29 mouse cellular contexts compared by ENCODE assay signal in the genomic region with DNA sequence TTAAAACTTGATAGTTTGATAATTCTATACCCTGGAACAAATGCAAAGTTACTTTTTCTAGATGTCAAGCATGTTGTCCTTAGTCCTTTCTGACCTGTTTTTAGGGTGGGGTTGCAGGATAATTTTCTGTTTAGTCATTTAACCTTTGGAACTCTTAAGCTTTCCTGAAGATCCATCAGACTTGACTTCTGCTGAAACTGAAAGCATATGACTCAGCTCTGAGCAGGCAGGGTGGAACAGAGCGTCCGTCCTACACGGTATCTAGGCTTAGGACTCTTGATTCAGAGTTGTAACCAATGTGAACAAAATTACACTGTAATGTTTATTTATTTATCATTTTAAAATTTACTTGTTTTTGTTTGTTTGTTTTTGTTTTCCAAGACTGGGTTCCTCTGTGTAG. TPM values are rescaled to one million over a fixed set of nuclear protein-coding genes. Genes with fewer than 3 reads are reported as not detected.
DNase-seq lines count a peak whose midpoint lies in the region; ATAC-seq and TF ChIP-seq lines count a peak whose summit lies in the region.
"Had no signal": no experiment of that assay in that cellular context is flagged by ENCODE, and none has a peak within 500 bp of the region (broad histone marks: within the 10 kb centered on the region; RNA-seq: fewer than 3 reads in every experiment).

No protein-coding gene starts in this region.

- DNase-seq in NIH3T3 (ENCODE audit: low read depth), result peak; percentile 49
- peak; percentile 22 for DNase-seq in stomach, postnatal 0 days (ENCODE audit: low spot score)
- DNase-seq in forebrain, embryonic 11.5 days (ENCODE audit: low spot score), result no peak
- DNase-seq in left cerebral cortex, adult 11 months (ENCODE audit: low spot score), result no peak
- no peak for DNase-seq in adrenal gland, postnatal 4 days (ENCODE audit: low spot score in 2 of 2)
- DNase-seq in left cerebral cortex, adult 8-10 months (ENCODE audit: low spot score in 2 of 2), result no peak
- DNase-seq: adrenal gland, adult 8-10 months; adrenal gland, postnatal 14 days; adrenal gland, postnatal 36 days; B cell, adult 2 months; cerebellum, adult 11 months; cerebellum, adult 18-20 months; cerebellum, adult 8-10 months; cerebellum, adult 9-11 months; cerebellum, postnatal 14 days; cerebellum, postnatal 36 days; embryo, embryonic 11 days; forebrain, postnatal 0 days had no signal

- no peak overlapping the region for H3K27ac ChIP-seq in intestine, embryonic 15.5 days
- H3K27ac ChIP-seq in intestine, postnatal 0 days (ENCODE audit: low read depth, low read length), result peak overlapping the region; percentile 30
- H3K27ac ChIP-seq in stomach, postnatal 0 days (replicated peaks), result peak overlapping the region; percentile 30
- no peak overlapping the region for H3K27ac ChIP-seq in forebrain, embryonic 11.5 days (ENCODE audit: low read depth, low read length)
- H3K27ac ChIP-seq: embryonic facial prominence, embryonic 13.5 days; embryonic facial prominence, embryonic 15.5 days; forebrain, embryonic 10.5 days; forebrain, embryonic 13.5 days; forebrain, embryonic 15.5 days had no signal

- no peaks in the 10 kb centered on the region for H3K4me1 ChIP-seq in intestine, embryonic 15.5 days (replicated peaks)
- H3K4me1 ChIP-seq in intestine, postnatal 0 days (replicated peaks; ENCODE audit: control insufficient read depth, insufficient read depth, low read length), result no peaks in the 10 kb centered on the region
- no peaks in the 10 kb centered on the region for H3K4me1 ChIP-seq in stomach, postnatal 0 days (replicated peaks; ENCODE audit: control insufficient read depth, insufficient read depth)
- no peaks in the 10 kb centered on the region for H3K4me1 ChIP-seq in forebrain, embryonic 11.5 days (replicated peaks; ENCODE audit: control insufficient read depth, insufficient read depth, low read length)
- H3K4me1 ChIP-seq: embryonic facial prominence, embryonic 13.5 days; embryonic facial prominence, embryonic 15.5 days; forebrain, embryonic 10.5 days; forebrain, embryonic 13.5 days; forebrain, embryonic 15.5 days had no signal

- H3K9me3 ChIP-seq in intestine, embryonic 15.5 days, result no peaks in the 10 kb centered on the region
- H3K9me3 ChIP-seq in intestine, postnatal 0 days (ENCODE audit: control insufficient read depth), result no peaks in the 10 kb centered on the region
- no peaks in the 10 kb centered on the region for H3K9me3 ChIP-seq in stomach, postnatal 0 days (ENCODE audit: control insufficient read depth, low read length)
- H3K9me3 ChIP-seq in forebrain, embryonic 11.5 days (ENCODE audit: control insufficient read depth, low read length), result no peaks in the 10 kb centered on the region
- H3K9me3 ChIP-seq: embryonic facial prominence, embryonic 13.5 days; embryonic facial prominence, embryonic 15.5 days; forebrain, embryonic 10.5 days; forebrain, embryonic 13.5 days; forebrain, embryonic 15.5 days; G1E had no signal

- H3K36me3 ChIP-seq in intestine, embryonic 15.5 days, result 0 out of 2 replicates have a peak, but pooled peaks cover 2% of the 10 kb centered on the region
- peaks cover 7% of the 10 kb centered on the region; the same call in 1 of the 2 replicates for H3K36me3 ChIP-seq in intestine, postnatal 0 days (ENCODE audit: control insufficient read depth, insufficient read depth)
- peaks cover 2% of the 10 kb centered on the region; the same call in 1 of the 2 replicates for H3K36me3 ChIP-seq in stomach, postnatal 0 days (ENCODE audit: control insufficient read depth, insufficient read depth, low read length)
- H3K36me3 ChIP-seq in forebrain, embryonic 11.5 days (ENCODE audit: control insufficient read depth, insufficient read depth, low read length), result no peaks in the 10 kb centered on the region; the same call in 1 of the 2 replicates

- no peak overlapping the region for H3K4me2 ChIP-seq in intestine, embryonic 15.5 days (replicated peaks)
- H3K4me2 ChIP-seq in intestine, postnatal 0 days (replicated peaks; ENCODE audit: low read depth), result no peak overlapping the region
- H3K4me2 ChIP-seq in stomach, postnatal 0 days (replicated peaks; ENCODE audit: low read depth), result no peak overlapping the region
- no peak overlapping the region for H3K4me2 ChIP-seq in forebrain, embryonic 11.5 days (ENCODE audit: low read depth, low read length, severe bottlenecking)
- H3K4me2 ChIP-seq: embryonic facial prominence, embryonic 13.5 days; embryonic facial prominence, embryonic 15.5 days; forebrain, embryonic 13.5 days; forebrain, embryonic 15.5 days had no signal

- no peak for TF ChIP-seq EP300 in stomach, postnatal 0 days (optimal IDR thresholded peaks at IDR 0.05)

- no peak for TF ChIP-seq CTCF in intestine, postnatal 0 days (IDR thresholded peaks at IDR 0.05; ENCODE audit: low read depth)
- no peak for TF ChIP-seq CTCF in stomach, postnatal 0 days (IDR thresholded peaks at IDR 0.05; ENCODE audit: low read depth)

- no peaks in the 10 kb centered on the region for H3K27me3 ChIP-seq in intestine, embryonic 15.5 days (replicated peaks)
- no peaks in the 10 kb centered on the region for H3K27me3 ChIP-seq in intestine, postnatal 0 days (replicated peaks; ENCODE audit: control insufficient read depth, insufficient read depth, low read length)
- H3K27me3 ChIP-seq in stomach, postnatal 0 days (ENCODE audit: control insufficient read depth, insufficient read depth, low read length), result no peaks in the 10 kb centered on the region
- H3K27me3 ChIP-seq in forebrain, embryonic 11.5 days (ENCODE audit: control insufficient read depth, insufficient read depth, low read length), result no peaks in the 10 kb centered on the region
- H3K27me3 ChIP-seq: CH12.LX; embryonic facial prominence, embryonic 13.5 days; embryonic facial prominence, embryonic 15.5 days; forebrain, embryonic 13.5 days; forebrain, embryonic 15.5 days had no signal

- 80% methylated on average over 3 of the region's 3 CpGs for WGBS in intestine, embryonic 15.5 days
- WGBS in intestine, postnatal 0 days, result 45% methylated on average over 3 of the region's 3 CpGs
- WGBS in stomach, postnatal 0 days, result 61% methylated on average over 3 of the region's 3 CpGs
- WGBS in forebrain, embryonic 11.5 days, result 98% methylated on average over 3 of the region's 3 CpGs

- no peak overlapping the region for H3K4me3 ChIP-seq in intestine, embryonic 15.5 days (replicated peaks)
- H3K4me3 ChIP-seq in intestine, postnatal 0 days (ENCODE audit: low read depth, low read length), result no peak overlapping the region
- no peak overlapping the region for H3K4me3 ChIP-seq in stomach, postnatal 0 days (ENCODE audit: low read depth, low read length)
- no peak overlapping the region for H3K4me3 ChIP-seq in forebrain, embryonic 11.5 days (ENCODE audit: low read depth, low read length)
- H3K4me3 ChIP-seq: embryonic facial prominence, embryonic 13.5 days; embryonic facial prominence, embryonic 15.5 days; erythroblast, embryonic 14.5 days; forebrain, embryonic 10.5 days; forebrain, embryonic 13.5 days; forebrain, embryonic 15.5 days had no signal

- peak; percentile 84 for ATAC-seq in intestine, embryonic 15.5 days
- ATAC-seq in intestine, postnatal 0 days, result peak; percentile 91
- ATAC-seq in stomach, postnatal 0 days (ENCODE audit: low FRiP score, low TSS enrichment), result peak; percentile 92
- no peak for ATAC-seq in forebrain, embryonic 11.5 days (replicated peaks; ENCODE audit: low FRiP score)
- ATAC-seq: CD4-positive, CD25-positive, alpha-beta regulatory T cell, adult 4 months; forebrain, embryonic 13.5 days; forebrain, embryonic 15.5 days; forebrain, postnatal 0 days had no signal

- H3K9ac ChIP-seq in intestine, embryonic 15.5 days, result no peak overlapping the region
- H3K9ac ChIP-seq in intestine, postnatal 0 days (ENCODE audit: low read depth, low read length), result no peak overlapping the region
- no peak overlapping the region for H3K9ac ChIP-seq in stomach, postnatal 0 days (ENCODE audit: low read length)
- no peak overlapping the region for H3K9ac ChIP-seq in forebrain, embryonic 11.5 days (ENCODE audit: low read length)
- H3K9ac ChIP-seq: embryonic facial prominence, embryonic 13.5 days; embryonic facial prominence, embryonic 15.5 days; forebrain, embryonic 13.5 days; forebrain, embryonic 15.5 days; forebrain, postnatal 0 days had no signal

RNA-seq across cellular contexts. Expression of a gene that starts 11.2 kb away (rescaled TPM):
- 81.7 and 90.8 TPM in 2 replicates for polyA plus RNA-seq in intestine, embryonic 15.5 days (2015; fragmentation: Nextera tagmentation; extraction: Ambion mirVana)
- 27.1 and 36.2 TPM in 2 replicates for polyA plus RNA-seq in intestine, postnatal 0 days (2015; fragmentation: Nextera tagmentation; extraction: Ambion mirVana)
- 30.2 and 39.2 TPM in 2 replicates for polyA plus RNA-seq in stomach, postnatal 0 days (2015; fragmentation: Nextera tagmentation; extraction: Ambion mirVana)
- polyA plus RNA-seq in forebrain, embryonic 11.5 days (2014; fragmentation: Nextera tagmentation; extraction: Ambion mirVana), result 124 and 127 TPM in 2 replicates
- 10 to 100 TPM; 71.8 to 78.4 TPM for total RNA-seq in adrenal gland, postnatal 4 days (2021)
- total RNA-seq in left cerebral cortex, adult 8-10 months (2022), result 10 to 100 TPM; 43.1 to 57.8 (median 49.0) TPM

RNA-seq across cellular contexts. Expression of a gene that starts 16.6 kb away (rescaled TPM):
- polyA plus RNA-seq in intestine, embryonic 15.5 days (2015; fragmentation: Nextera tagmentation; extraction: Ambion mirVana), result 79.1 and 84.2 TPM in 2 replicates
- polyA plus RNA-seq in intestine, postnatal 0 days (2015; fragmentation: Nextera tagmentation; extraction: Ambion mirVana), result 86.9 and 89.9 TPM in 2 replicates
- 82.1 and 82.2 TPM in 2 replicates for polyA plus RNA-seq in stomach, postnatal 0 days (2015; fragmentation: Nextera tagmentation; extraction: Ambion mirVana)
- polyA plus RNA-seq in forebrain, embryonic 11.5 days (2014; fragmentation: Nextera tagmentation; extraction: Ambion mirVana), result 64.6 and 69.1 TPM in 2 replicates
- total RNA-seq in adrenal gland, postnatal 4 days (2021), result 10 to 100 TPM; 92.0 to 95.4 TPM
- 100 to 1,000 TPM; 118 to 140 (median 127) TPM for total RNA-seq in left cerebral cortex, adult 8-10 months (2022)

RNA-seq across cellular contexts. Expression of a gene that starts 17.7 kb away (rescaled TPM):
- polyA plus RNA-seq in intestine, embryonic 15.5 days (2015; fragmentation: Nextera tagmentation; extraction: Ambion mirVana), result 84.2 and 102 TPM in 2 replicates
- polyA plus RNA-seq in intestine, postnatal 0 days (2015; fragmentation: Nextera tagmentation; extraction: Ambion mirVana), result 131 and 137 TPM in 2 replicates
- polyA plus RNA-seq in stomach, postnatal 0 days (2015; fragmentation: Nextera tagmentation; extraction: Ambion mirVana), result 60.1 and 69.4 TPM in 2 replicates
- polyA plus RNA-seq in forebrain, embryonic 11.5 days (2014; fragmentation: Nextera tagmentation; extraction: Ambion mirVana), result 50.6 and 55.2 TPM in 2 replicates
- 10 to 100 TPM; 72.0 to 78.0 TPM for total RNA-seq in adrenal gland, postnatal 4 days (2021)
- 10 to 100 TPM; 41.9 to 48.6 (median 44.1) TPM for total RNA-seq in left cerebral cortex, adult 8-10 months (2022)

Comparison
In these comparisons a context has a peak if more than half of its experiments do, and no peak if none do; other contexts are left out.
1. H3K27ac ChIP-seq: peak in intestine, postnatal 0 days (single experiment) and stomach, postnatal 0 days (single experiment); none in intestine, embryonic 15.5 days (single experiment) and forebrain, embryonic 11.5 days (single experiment).
2. DNase-seq: peak in NIH3T3 (single experiment) and stomach, postnatal 0 days (single experiment); none in forebrain, embryonic 11.5 days (single experiment), left cerebral cortex, adult 11 months (single experiment), adrenal gland, postnatal 4 days (0 of 2) and left cerebral cortex, adult 8-10 months (0 of 2).